Mouse (Mus musculus) cerebellum, adult 2 months (tissue): ENCODE data around the gene 2010300C02Rik.

ENCODE experiments used
- CTCF ChIP-seq: fragments of 200-500 bp; IDR thresholded peaks from 2 replicates; pipeline ENCODE4 v1.5.1; 2011; ENCODE audit warnings: low read depth, mild to moderate bottlenecking, control low read depth, low read length, moderate library complexity, borderline replicate concordance; ENCODE audit not compliant: insufficient read depth
- POLR2A ChIP-seq: fragments of 200-500 bp; IDR thresholded peaks from 2 replicates; pipeline ENCODE4 v1.6.1; 2011; ENCODE audit warnings: low read length, control low read depth, borderline replicate concordance; ENCODE audit not compliant: insufficient read depth

- TF ChIP-seq CTCF (no peak), POLR2A (no peak)
These were observed 11.5 kb downstream of the 2010300C02Rik start for GRCm38 (mm10) chr1:37708270-37708955.
